Mouse (Mus musculus) brain, adult 10 weeks (tissue): ENCODE measurements around the gene Gpank1. TPM values are rescaled to one million over a fixed set of nuclear protein-coding genes. Genes with fewer than 3 reads are reported as not detected.

ENCODE experiments used
- polyA plus RNA-seq: library from polyadenylated mRNA; stranded (reverse); fragments of 350-450 nt; fragmentation: Illumina TruSeq; extraction: RNeasy Lipid Tissue Mini Kit (QIAGEN cat#74804); gene quantifications from one replicate; pipeline ENCODE4 v1.2.3, GENCODE M21; 2015; ENCODE audit warnings: low read depth, low replicate concordance

The Gpank1 gene
- polyA plus RNA-seq = 24.9 TPM

DNA sequence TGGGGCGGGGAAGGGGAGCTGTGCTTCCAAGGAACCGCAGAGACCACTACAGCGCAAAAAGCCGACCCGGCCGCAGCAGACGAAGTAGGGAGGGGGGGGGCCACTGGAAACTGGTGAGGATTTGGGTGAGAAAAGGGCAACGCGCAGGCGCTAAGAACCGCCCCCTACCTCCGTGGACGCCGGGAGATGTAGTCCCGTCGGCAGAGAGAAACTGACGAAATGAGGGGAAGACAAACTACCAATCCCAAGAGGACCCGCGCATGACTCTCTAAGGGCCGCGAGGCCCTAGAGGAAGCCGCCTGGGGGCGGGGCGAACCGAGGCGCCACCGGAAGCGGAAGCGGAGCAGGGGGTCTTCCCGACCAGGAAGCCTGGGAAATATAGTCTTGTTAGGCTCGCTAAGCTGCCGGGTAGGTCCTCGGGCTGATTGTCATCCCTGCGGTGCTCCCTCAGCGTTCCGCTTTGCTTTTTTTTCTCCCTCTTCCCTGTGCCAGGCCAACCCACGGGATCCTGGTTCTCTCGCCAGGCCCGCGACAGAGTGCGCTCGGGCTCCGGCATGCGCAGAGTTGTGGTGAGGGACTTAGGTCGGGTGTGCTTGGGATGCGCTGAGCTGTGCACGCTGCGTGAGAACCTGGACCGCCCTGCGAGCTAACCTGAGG is at the start of gene Gpank1:
Gene Gpank1, plus strand, starts transcription at position 313 of the 657 bp plus-strand sequence.

DNA sequence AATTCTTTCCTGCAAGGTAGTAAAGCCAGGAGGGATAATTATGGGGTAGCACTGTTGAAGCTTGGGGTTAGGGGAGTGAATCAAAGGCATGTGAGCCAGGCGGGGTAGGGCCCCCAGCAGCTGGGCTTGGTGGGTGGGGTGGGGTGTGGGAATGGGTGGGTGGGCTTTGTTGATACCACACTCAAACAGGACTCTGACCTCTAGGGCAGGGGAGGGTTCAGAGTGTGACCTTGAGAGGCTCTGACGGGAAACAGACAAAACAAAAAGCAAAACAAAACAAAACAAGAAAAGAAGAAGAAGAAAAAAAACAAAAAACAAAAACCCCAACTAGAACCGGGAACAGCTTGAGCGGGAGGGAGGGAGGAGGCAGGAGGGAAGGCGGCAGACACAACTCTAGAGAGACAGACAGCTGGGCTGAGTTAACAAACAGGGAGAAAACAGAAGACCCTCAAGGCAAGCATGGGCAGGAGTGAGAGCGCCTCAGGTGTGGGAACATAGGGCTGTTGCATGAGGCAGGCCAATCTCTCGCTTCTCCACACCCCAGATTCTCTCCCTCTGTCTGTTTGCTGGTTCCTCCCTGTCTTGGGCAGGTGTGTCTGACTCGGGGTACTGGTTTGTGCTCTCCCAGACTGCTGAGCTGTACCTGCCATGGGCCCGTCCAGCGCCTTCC is 44.6 kb upstream of the Gpank1 start, which contains the start of gene Ly6g6e:
Gene Ly6g6e, plus strand, starts transcription at position 396 of the 670 bp plus-strand sequence.

DNA sequence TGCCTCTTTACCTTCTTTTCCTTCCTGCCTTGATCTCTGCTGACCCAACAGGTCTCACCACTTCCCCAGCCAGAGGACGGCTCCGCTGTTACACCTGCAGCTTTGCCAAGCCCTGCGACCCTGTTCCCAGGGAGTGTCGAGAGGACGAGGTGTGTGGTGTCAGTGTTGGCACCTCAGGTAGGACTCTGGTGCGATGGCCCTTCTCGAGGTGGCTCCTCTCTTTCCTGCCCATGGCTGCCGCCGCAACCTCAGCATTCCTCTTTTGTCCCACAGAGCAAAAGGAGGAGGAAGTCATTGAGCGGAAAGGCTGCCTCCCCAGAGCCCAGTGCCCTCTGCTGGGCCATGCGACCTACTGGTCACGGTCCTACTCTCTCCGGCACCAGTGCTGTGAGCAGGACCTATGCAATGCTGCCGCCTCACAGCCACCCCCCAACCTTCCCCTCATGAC is 43.4 kb upstream of the Gpank1 start, which contains the start of gene Ly6g6d:
Gene Ly6g6d, minus strand, starts transcription at position 280 of the 448 bp plus-strand sequence.

DNA sequence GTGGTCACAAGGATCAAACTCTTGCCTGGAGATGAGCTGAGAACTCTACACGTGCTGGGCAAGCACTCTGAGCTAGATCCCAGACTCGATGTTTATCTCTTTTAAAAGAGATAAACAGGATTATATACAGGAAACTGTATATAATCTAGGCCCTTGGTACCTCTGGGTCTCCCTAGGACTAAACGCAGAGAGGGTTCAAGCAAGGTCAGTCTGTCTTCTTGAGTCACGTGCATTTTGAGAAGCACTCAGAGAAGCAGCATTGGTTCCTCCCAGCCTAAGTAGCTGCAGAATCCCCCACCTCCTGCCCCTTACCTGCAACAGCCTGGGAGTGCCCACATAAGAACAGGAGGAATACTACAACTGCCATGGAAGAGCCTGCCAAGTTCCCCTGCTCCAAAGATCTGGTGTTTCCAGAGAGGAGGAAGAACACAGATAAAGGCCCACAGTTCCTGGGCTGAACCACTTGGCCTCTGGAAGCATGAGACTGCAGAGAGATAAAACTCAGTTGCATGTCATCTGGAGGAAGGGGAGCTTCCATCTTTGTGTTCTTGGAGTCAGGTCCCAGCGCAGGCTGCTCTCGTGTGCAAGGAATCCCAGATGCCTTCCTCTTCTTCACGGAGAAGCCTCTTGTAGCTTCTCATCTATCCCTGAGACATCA is 35.9 kb upstream of the Gpank1 start, which contains the start of gene Ly6g6f:
Gene Ly6g6f, minus strand, starts transcription at position 403 of the 658 bp plus-strand sequence.

DNA sequence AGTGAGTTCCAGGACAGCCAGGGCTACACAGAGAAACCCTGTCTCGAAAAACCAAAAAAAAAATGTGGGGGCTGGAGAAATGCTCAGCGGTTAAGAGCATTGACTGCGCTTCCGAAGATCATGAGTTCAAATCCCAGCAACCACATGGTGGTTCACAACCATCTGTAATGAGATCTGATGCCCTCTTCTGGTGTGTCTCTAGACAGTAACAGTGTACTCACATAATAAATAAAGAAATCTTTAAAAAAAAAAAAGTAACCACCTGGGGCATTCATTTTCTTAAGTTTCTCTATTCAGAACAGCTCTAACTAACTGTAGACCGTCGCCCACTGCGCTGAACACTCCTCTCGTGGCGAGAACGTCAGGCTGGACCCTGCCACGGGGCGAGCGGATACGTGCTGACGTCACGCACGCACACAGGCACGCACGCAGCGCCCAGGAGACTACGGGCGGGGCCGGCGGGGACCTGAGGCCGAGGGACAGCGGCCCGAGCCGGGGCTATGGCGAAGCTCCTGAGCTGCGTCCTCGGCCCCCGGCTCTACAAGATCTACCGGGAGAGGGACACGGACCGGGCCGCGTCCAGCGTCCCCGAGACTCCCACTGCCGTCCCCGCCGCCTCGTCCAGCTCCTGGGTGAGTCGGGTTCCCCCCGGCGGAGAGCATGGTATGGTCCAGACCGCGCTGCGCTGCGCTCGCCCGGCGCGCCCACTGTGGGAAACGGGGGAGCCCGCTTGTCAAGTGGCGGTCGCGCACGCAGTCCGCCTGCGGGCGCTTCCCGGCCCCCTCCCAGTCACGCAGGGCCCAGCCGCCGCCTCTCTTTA is 32.2 kb upstream of the Gpank1 start, which contains the start of gene Abhd16a:
Gene Abhd16a, plus strand, starts transcription at position 439 of the 820 bp plus-strand sequence.

DNA sequence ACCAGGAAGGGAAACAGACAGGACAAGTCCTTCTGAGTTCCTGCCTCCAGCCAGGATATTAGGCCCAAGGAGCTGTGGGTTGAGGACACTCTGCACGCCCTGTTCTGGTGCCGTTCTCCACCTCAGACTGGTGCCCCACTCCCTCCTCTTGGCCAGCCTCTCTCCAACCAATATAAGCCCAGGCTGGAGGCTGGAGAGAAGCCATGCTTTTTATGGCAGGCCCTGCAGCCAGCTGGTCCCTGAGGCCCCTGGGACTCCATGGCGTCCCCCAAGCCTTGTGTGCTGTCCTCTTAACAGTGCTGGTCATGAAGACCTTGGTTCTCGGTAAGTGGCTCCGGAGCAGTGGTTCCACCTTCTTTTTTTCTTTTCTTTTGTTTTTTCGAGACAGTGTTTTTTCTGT is 13.2 kb upstream of the Gpank1 start, which contains the start of gene Ly6g5c:
Gene Ly6g5c, plus strand, starts transcription at position 183 of the 400 bp plus-strand sequence.

DNA sequence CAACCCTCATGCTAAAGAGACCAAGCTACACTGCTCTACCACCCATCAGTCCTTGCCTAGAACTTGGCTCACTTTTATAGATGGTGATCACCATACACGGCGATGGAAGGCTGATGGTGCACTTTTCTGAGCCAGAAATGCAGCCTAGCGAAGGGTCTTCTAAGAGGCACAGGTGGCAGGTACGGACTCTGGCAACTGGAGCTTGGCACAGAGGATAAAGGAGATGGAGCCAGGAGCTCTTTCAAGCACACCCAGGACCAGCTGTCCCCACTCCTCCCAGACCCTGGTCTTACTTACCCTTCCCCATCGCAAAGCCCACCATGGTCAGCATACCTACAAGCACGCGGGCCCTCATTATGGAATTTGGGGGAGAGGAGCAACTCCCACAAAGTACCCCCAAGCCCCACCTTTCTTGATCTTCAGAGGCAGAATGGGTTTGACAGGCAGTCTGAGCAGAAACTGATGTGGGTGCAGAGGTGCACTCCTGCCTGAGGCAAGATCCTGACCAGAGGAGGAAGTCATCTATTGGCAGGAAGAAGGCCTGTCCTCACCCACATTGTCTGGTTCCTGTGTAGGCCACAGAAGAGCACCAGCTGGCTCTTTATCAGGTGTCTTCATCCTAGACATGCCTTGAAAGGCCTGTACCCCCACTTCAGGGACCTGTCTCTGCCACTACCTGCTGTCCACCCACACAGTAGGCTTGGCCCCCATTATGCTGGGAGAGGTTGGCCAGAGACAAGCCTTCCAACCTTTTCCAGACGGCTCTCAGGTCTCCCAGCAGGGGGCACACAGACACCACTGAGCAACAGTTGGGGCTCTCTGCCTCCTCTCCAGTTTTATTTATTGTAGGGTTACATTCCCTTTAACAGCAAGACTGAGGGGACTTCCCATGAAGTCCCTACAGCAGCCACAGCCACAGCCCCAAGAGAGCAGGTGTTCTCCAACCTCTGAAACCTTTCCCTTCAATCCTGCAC is 5.9 kb upstream of the Gpank1 start, which contains the start of gene Ly6g5b:
Gene Ly6g5b, minus strand, starts transcription at position 383 of the 974 bp plus-strand sequence.

DNA sequence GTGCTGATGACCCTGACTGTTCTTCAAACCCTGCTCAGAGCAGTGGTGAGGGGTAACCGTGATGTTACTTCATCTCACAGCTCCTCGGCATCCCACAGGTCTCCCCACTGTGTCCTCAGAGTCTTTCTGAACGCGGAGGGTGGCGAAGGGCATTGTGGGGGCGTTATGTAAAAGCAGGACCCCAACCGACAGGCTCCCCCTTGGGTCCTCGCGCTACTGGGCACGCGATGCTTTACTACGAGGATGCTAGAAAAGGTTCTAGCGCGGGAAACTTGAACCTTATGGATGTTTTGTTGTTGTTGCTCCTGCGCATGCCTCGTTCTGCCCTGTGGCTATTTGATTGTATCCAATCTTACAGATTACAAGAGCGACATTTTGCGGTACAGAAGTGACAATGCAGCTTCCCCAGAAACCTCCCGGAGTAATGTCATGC is 632 bp downstream of the Gpank1 start, which contains the start of gene Csnk2b:
Gene Csnk2b, minus strand, starts transcription at position 183 of the 433 bp plus-strand sequence.

DNA sequence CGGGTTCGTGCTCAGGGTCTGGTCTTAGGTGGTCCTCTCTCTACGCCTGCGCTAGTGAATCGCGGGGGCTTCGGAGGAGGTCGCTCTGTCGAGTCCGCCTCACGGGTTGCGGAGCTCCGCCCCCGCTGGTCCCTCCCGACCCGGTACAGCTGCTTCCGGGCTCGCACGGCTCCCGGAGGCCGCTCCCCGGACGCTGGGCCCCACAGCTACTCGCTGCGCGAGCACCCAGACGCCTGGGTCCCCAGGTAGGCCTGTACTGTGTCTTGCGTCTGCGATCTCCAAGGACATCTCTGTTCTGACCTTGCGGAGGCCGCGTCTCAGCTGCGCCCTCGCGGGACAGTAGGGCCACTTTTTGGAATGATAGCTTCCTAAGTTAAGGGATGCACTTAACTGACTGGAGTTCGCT is 5.0 kb downstream of the Gpank1 start, which contains the start of gene D17H6S53E:
Gene D17H6S53E, plus strand, starts transcription at position 168 of the 406 bp plus-strand sequence.

DNA sequence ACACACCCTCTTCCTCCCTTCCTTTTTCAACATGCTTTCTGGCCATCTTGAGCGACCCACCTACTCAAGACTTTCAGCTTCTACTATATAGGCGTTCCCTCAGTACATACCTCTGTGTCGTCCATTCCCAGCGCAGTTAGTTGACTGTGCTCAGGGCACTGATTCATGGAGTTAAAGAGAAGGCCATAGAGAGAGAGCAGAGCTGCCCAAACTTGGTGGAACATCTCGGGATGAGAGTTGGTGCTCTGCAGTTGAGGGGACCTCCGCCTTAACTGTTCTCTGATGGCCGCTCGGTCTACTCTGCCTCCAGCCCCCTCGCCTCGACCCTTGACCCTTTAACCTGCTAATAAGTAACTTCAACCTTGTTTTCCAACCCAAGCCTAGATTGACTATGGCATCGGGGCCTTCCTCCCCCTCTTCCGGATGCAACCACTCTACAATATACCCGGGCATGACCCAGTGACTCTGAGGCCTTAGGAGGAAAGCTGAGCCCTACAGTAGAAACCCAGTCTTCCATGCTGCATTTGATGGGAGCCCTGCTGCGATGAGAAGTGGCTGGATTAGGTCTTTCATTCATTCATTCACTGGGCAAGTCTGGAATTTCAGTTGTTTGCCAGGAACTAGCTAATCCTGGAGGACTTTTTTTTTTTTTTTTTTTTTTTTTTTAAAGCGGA is 10.4 kb downstream of the Gpank1 start, which contains the start of gene Apom:
Gene Apom, minus strand, starts transcription at position 551 of the 674 bp plus-strand sequence.

DNA sequence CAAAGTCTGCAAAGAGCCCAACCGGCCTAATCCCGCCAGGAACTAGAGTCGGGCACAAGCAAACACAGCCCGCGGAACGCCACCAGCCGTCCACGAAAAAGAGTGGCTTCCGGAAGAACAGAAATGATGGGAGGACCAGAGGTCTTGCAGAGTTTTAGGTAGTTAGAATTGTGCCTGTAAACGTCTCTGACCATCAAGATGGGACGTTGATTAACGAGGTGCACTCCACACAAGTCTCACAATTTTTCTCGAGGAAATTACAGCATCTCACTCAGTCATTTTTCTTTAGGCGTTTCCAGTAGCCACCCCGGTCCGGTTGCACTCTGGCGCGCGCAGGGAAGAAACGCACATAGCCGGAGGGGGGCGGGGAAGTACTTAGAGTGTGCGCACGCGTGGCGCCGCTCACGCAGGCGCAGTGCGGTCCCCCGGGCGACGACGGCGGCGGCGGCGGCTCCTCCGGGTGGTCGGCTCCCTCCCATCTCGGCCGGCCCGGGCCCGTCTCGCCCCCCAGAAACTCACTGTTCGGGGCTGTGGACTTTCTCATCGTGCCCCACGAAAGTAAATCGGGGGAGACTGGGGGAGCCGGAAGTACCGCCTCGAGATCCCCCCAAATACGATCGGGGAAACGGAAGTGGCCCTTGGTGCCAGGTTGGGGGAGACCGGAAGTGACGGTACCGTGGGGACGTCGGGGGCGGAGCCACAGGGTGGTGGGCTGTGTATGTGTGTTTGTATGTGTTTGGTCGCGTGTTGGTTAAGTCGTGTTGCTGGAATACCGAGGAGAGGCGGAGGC is 13.7 kb downstream of the Gpank1 start, which contains the start of gene Bag6:
Gene Bag6, plus strand, starts transcription at position 378 of the 790 bp plus-strand sequence.

DNA sequence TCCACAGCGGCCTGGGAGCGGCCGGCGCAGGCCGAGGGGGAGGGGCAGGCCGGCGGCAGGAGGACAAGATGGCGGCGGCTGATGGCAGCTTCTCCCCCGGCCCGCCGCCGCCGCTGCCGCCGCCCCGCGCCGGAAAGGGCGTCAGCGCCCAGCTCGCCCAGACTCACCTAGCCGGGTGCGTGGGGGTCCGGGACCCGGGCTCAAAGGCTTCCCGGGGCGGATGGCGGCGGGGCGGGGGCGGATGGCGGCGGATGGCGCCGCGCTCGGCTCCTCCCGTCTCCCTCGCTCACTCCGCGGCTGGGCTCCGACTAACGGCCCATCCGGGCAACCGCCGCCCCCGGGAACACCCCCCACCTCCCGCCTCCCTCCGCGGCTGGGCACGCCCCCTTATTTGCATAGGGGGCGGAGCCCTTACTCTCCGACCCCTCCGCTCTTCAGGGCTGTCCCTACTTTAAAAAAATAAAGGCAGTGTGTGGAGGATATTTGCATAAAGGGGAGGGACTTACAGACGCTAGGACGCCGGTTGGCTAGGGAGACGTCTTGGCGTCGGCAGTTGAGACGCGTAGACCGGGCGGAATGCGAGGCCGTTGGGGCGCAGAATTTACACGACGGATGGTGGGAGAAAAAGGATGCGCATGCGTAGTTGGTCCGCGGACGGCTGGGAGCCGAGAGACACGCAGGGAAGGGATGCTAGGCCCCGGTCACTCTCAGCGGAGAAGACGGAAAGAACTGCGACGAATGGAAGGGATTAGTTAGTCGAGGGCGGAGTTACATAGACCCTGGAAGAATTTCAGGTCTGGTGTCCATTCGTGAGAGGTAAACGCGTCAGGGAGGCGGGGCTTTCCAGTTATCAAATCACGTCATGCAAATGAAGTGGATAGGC is 43.6 kb downstream of the Gpank1 start, which contains the start of gene Prrc2a:
Gene Prrc2a, minus strand, starts transcription at position 330 of the 883 bp plus-strand sequence.

Other genes with a start within 250 kb of the Gpank1 start
- 5.7 TPM for gene Zbtb12, start 242.0 kb upstream of the Gpank1 start, polyA plus RNA-seq
- not detected for gene Gm20547, start 239.4 kb upstream of the Gpank1 start, polyA plus RNA-seq
- gene C2, start 223.2 kb upstream of the Gpank1 start, polyA plus RNA-seq = 1.5 TPM
- 122 TPM for gene Ehmt2, start 223.0 kb upstream of the Gpank1 start, polyA plus RNA-seq
- gene Slc44a4, start 207.0 kb upstream of the Gpank1 start, polyA plus RNA-seq = 0.19 TPM
- gene Neu1, start 190.2 kb upstream of the Gpank1 start, polyA plus RNA-seq = 51.2 TPM
- 8.3 TPM for gene Hspa1b, start 162.2 kb upstream of the Gpank1 start, polyA plus RNA-seq
- gene Gm20481, start 151.5 kb upstream of the Gpank1 start, polyA plus RNA-seq = not detected
- gene Hspa1a, start 149.3 kb upstream of the Gpank1 start, polyA plus RNA-seq = 8.4 TPM
- gene Hspa1l, start 148.8 kb upstream of the Gpank1 start, polyA plus RNA-seq = 0.36 TPM
- gene Lsm2, start 139.6 kb upstream of the Gpank1 start, polyA plus RNA-seq = 26.4 TPM
- 22.8 TPM for gene Vars, start 120.5 kb upstream of the Gpank1 start, polyA plus RNA-seq
- gene Vwa7, start 104.9 kb upstream of the Gpank1 start, polyA plus RNA-seq = 0.71 TPM
- not detected for gene Sapcd1, start 93.4 kb upstream of the Gpank1 start, polyA plus RNA-seq
- gene Msh5, start 74.7 kb upstream of the Gpank1 start, polyA plus RNA-seq = 0.67 TPM
- 22.1 TPM for gene Clic1, start 71.5 kb upstream of the Gpank1 start, polyA plus RNA-seq
- 19.3 TPM for gene Ddah2, start 62.4 kb upstream of the Gpank1 start, polyA plus RNA-seq
- not detected for gene Ly6g6c, start 56.1 kb upstream of the Gpank1 start, polyA plus RNA-seq
- not detected for gene Mpig6b, start 55.3 kb upstream of the Gpank1 start, polyA plus RNA-seq
- 5.5 TPM for gene Ly6g6e, start 44.6 kb upstream of the Gpank1 start, polyA plus RNA-seq
- gene Ly6g6d, start 43.4 kb upstream of the Gpank1 start, polyA plus RNA-seq = 1.8 TPM
- gene Ly6g6f, start 35.8 kb upstream of the Gpank1 start, polyA plus RNA-seq = 0.70 TPM
- 106 TPM for gene Abhd16a, start 32.2 kb upstream of the Gpank1 start, polyA plus RNA-seq
- not detected for gene Ly6g5c, start 13.2 kb upstream of the Gpank1 start, polyA plus RNA-seq
- gene Ly6g5b, start 6.0 kb upstream of the Gpank1 start, polyA plus RNA-seq = not detected
- gene Csnk2b, start 598 bp downstream of the Gpank1 start, polyA plus RNA-seq = 221 TPM
- 18.0 TPM for gene D17H6S53E, start 4.9 kb downstream of the Gpank1 start, polyA plus RNA-seq
- gene Apom, start 10.6 kb downstream of the Gpank1 start, polyA plus RNA-seq = not detected
- gene Bag6, start 13.7 kb downstream of the Gpank1 start, polyA plus RNA-seq = 159 TPM
- 185 TPM for gene Prrc2a, start 43.4 kb downstream of the Gpank1 start, polyA plus RNA-seq
- gene Aif1, start 54.6 kb downstream of the Gpank1 start, polyA plus RNA-seq = 19.0 TPM
- gene Lst1, start 67.0 kb downstream of the Gpank1 start, polyA plus RNA-seq = 9.3 TPM
- gene Ltb, start 73.0 kb downstream of the Gpank1 start, polyA plus RNA-seq = 0.55 TPM
- gene Tnf, start 80.6 kb downstream of the Gpank1 start, polyA plus RNA-seq = not detected
- gene Lta, start 83.9 kb downstream of the Gpank1 start, polyA plus RNA-seq = not detected
- gene Gm16181, start 99.4 kb downstream of the Gpank1 start, polyA plus RNA-seq = not detected
- gene Atp6v1g2, start 112.2 kb downstream of the Gpank1 start, polyA plus RNA-seq = 711 TPM
- 11.4 TPM for gene Nfkbil1, start 114.3 kb downstream of the Gpank1 start, polyA plus RNA-seq
- 206 TPM for gene Ddx39b, start 120.3 kb downstream of the Gpank1 start, polyA plus RNA-seq
- 50.0 TPM for gene H2-D1, start 141.3 kb downstream of the Gpank1 start, polyA plus RNA-seq
- gene H2-Q1, start 198.9 kb downstream of the Gpank1 start, polyA plus RNA-seq = 0.45 TPM
- gene H2-Q2, start 220.8 kb downstream of the Gpank1 start, polyA plus RNA-seq = 2.0 TPM